Mouse (Mus musculus) limb, embryonic 10.5 days (tissue): ENCODE results near the gene Srp72. TPM values are rescaled to one million over a fixed set of nuclear protein-coding genes. Genes with fewer than 3 reads are reported as not detected.
"Not testable (repeated sequence)": the region's sequence is repeated elsewhere in the genome, so short reads cannot be mapped to it uniquely, and the experiment has no call there.

Experiments
- DNase-seq: peaks from one replicate; pipeline ENCODE4 v3.0.0-alpha.2; 2017; ENCODE audit warnings: low spot score
- H3K27ac ChIP-seq: fragments of 300-500 bp; sonication (generic); 2 replicates; pipeline ENCODE4 v1.5.1; 2016; ENCODE audit warnings: mild to moderate bottlenecking
- H3K27me3 ChIP-seq: fragments of 300-500 bp; sonication (generic); 2 replicates; pipeline ENCODE4 v1.6.1; 2016; ENCODE audit warnings: low read depth, mild to moderate bottlenecking; ENCODE audit not compliant: poor library complexity, severe bottlenecking
- H3K36me3 ChIP-seq: fragments of 300-500 bp; sonication (generic); 2 replicates; pipeline ENCODE4 v1.6.1; 2016; ENCODE audit warnings: mild to moderate bottlenecking, moderate library complexity
- H3K4me1 ChIP-seq: fragments of 300-500 bp; sonication (generic); 2 replicates; pipeline ENCODE4 v1.6.1; 2016
- H3K4me3 ChIP-seq: fragments of 300-500 bp; sonication (generic); 2 replicates; pipeline ENCODE4 v1.5.1; 2016; ENCODE audit warnings: mild to moderate bottlenecking, moderate library complexity
- H3K9me3 ChIP-seq: fragments of 300-500 bp; sonication (generic); replicated peaks from 2 replicates; pipeline ENCODE4 v1.6.1; 2016; ENCODE audit warnings: mild to moderate bottlenecking
- WGBS: fragments of 180-500 bp; shearing (Covaris S2); methylation state at CpG from one replicate; pipeline ENCODE4 v1.1.7; 2016; 5-methylcytosine and 5-hydroxymethylcytosine counted together
- polyA plus RNA-seq: library from polyadenylated mRNA; unstranded; fragments of >200 nt; fragmentation: Nextera tagmentation; extraction: Ambion mirVana; gene quantifications from 2 replicates; pipeline ENCODE4 v1.2.1, GENCODE M21; 2016

The Srp72 gene
- polyA plus RNA-seq, 1 experiment from 2014 or later = 90.8 TPM

- 80% methylated on average over 3 of the region's 3 CpGs for WGBS
- no peaks in the 10 kb centered on the region for H3K27me3 ChIP-seq
- no peak for DNase-seq
- no peak overlapping the region for H3K4me3 ChIP-seq
- no peak overlapping the region for H3K27ac ChIP-seq
- no peaks in the 10 kb centered on the region for H3K9me3 ChIP-seq
- H3K36me3 ChIP-seq = no peaks in the 10 kb centered on the region
- no peaks in the 10 kb centered on the region for H3K4me1 ChIP-seq
Measured at GRCm38 (mm10) chr5:77028034-77028433, 53.6 kb downstream of the Srp72 start.

- H3K27me3 ChIP-seq = no peaks in the 10 kb centered on the region
- 79% methylated on average over 5 of the region's 5 CpGs for WGBS
- no peak overlapping the region for H3K27ac ChIP-seq
- H3K9me3 ChIP-seq = no peaks in the 10 kb centered on the region
- H3K4me3 ChIP-seq = no peak overlapping the region
- no peak for DNase-seq
- no peaks in the 10 kb centered on the region for H3K4me1 ChIP-seq
- H3K36me3 ChIP-seq = no peaks in the 10 kb centered on the region
Measured at GRCm38 (mm10) chr5:77029735-77030134, 55.3 kb downstream of the Srp72 start.

- not testable (repeated sequence) for H3K27me3 ChIP-seq, H3K27ac ChIP-seq, H3K36me3 ChIP-seq, H3K4me1 ChIP-seq, H3K9me3 ChIP-seq, H3K4me3 ChIP-seq, DNase-seq
Measured at GRCm38 (mm10) chr5:77035101-77035500, 60.6 kb downstream of the Srp72 start.

GRCm38 (mm10) chr5:77038451-77038850 lies 64.0 kb downstream of the Srp72 start:
- Histone ChIP-seq H3K4me3 (no peak overlapping the region), H3K4me1 (no peaks in the 10 kb centered on the region), H3K36me3 (no peaks in the 10 kb centered on the region), H3K27ac (no peak overlapping the region), H3K27me3 (no peaks in the 10 kb centered on the region), H3K9me3 (no peaks in the 10 kb centered on the region)
- no peak for DNase-seq
- 90% methylated on average over 10 of the region's 10 CpGs for WGBS

GRCm38 (mm10) chr5:77039391-77039790 lies 64.9 kb downstream of the Srp72 start:
- no peak for DNase-seq
- no peaks in the 10 kb centered on the region for H3K9me3 ChIP-seq
- no peaks in the 10 kb centered on the region for H3K4me1 ChIP-seq
- no peaks in the 10 kb centered on the region for H3K27me3 ChIP-seq
- no peak overlapping the region for H3K27ac ChIP-seq
- H3K4me3 ChIP-seq = no peak overlapping the region
- no peaks in the 10 kb centered on the region for H3K36me3 ChIP-seq

GRCm38 (mm10) chr5:77044362-77044761 lies 69.9 kb downstream of the Srp72 start:
- no peaks in the 10 kb centered on the region for H3K27me3 ChIP-seq
- H3K9me3 ChIP-seq = no peaks in the 10 kb centered on the region
- no peaks in the 10 kb centered on the region for H3K36me3 ChIP-seq
- no peak overlapping the region for H3K27ac ChIP-seq
- DNase-seq = no peak
- WGBS = 75% methylated on average over 5 of the region's 5 CpGs
- H3K4me1 ChIP-seq = no peaks in the 10 kb centered on the region
- H3K4me3 ChIP-seq = no peak overlapping the region

Other genes starting within 250 kb of the Srp72 start
- 18.8 and 23.5 TPM in 2 replicates for gene Aasdh, start 69.2 kb upstream of the Srp72 start, polyA plus RNA-seq
- 508 and 515 TPM in 2 replicates for gene Paics, start 23.4 kb upstream of the Srp72 start, polyA plus RNA-seq
- 51.2 and 62.1 TPM in 2 replicates for gene Ppat, start 23.1 kb upstream of the Srp72 start, polyA plus RNA-seq
- gene Arl9, start 29.4 kb downstream of the Srp72 start, polyA plus RNA-seq = not detected in 2 replicates
- not detected in 2 replicates for gene Thegl, start 41.3 kb downstream of the Srp72 start, polyA plus RNA-seq
- gene Hopx, start 140.4 kb downstream of the Srp72 start, polyA plus RNA-seq = not detected in 2 replicates
- 0.89 and 1.4 TPM in 2 replicates for gene Spink2, start 236.8 kb downstream of the Srp72 start, polyA plus RNA-seq